ENCODE assay signal across 20 mouse cellular contexts in genomic region chr1:143764443-143764842, GRCm38 (mm10). TPM values are rescaled to one million over a fixed set of nuclear protein-coding genes. Genes with fewer than 3 reads are reported as not detected.
A peak's percentile ranks its signal among the peaks of the same experiment; 100 is the strongest.
DNase-seq lines count a peak whose midpoint lies in the region; ATAC-seq and TF ChIP-seq lines count a peak whose summit lies in the region.
"Had no signal": no experiment of that assay in that cellular context is flagged by ENCODE, and none has a peak within 500 bp of the region (broad histone marks: within the 10 kb centered on the region; RNA-seq: fewer than 3 reads in every experiment).

No protein-coding gene starts in this region.

- H3K27me3 ChIP-seq in forebrain, postnatal 0 days (ENCODE audit: insufficient read depth, low read length), result no peaks in the 10 kb centered on the region
- no peaks in the 10 kb centered on the region for H3K27me3 ChIP-seq in forebrain, embryonic 11.5 days (ENCODE audit: control insufficient read depth, insufficient read depth, low read length)
- H3K27me3 ChIP-seq: embryonic facial prominence, embryonic 12.5 days; midbrain, embryonic 12.5 days had no signal

- peak; percentile 48 for TF ChIP-seq CTCF in forebrain, postnatal 0 days (IDR thresholded peaks at IDR 0.05; ENCODE audit: low read depth)
- TF ChIP-seq CTCF in left cerebral cortex, adult 2 months (IDR thresholded peaks at IDR 0.05), result peak; percentile 40

- no peak for DNase-seq in forebrain, postnatal 0 days
- DNase-seq in forebrain, embryonic 11.5 days (ENCODE audit: low spot score), result no peak
- DNase-seq in left cerebral cortex, adult 2 months (ENCODE audit: extremely low spot score in 1 of 2, low spot score in 2 of 2), result no peak
- no peak for DNase-seq in left cerebral cortex, postnatal 36 days (ENCODE audit: low spot score in 2 of 2)
- DNase-seq in 3T3-L1 (ENCODE audit: low read depth, low spot score), result peak; percentile 65
- DNase-seq in adipocyte (ENCODE audit: low spot score), result peak; percentile 26
- DNase-seq in thymus, postnatal 25 days, result no peak
- DNase-seq in T-cell, adult 2 months (ENCODE audit: low spot score), result no peak
- DNase-seq: B cell, adult 2 months; cerebellum, adult 11-12 months; cerebellum, postnatal 36 days; gastrocnemius, postnatal 14 days; heart, postnatal 14 days; kidney, adult 2 months; kidney, postnatal 36 days; liver had no signal

- no peaks in the 10 kb centered on the region for H3K9me3 ChIP-seq in forebrain, postnatal 0 days (ENCODE audit: low read length)
- H3K9me3 ChIP-seq in forebrain, embryonic 11.5 days (ENCODE audit: control insufficient read depth, low read length), result no peaks in the 10 kb centered on the region
- H3K9me3 ChIP-seq: embryonic facial prominence, embryonic 12.5 days; heart, embryonic 10.5 days; midbrain, embryonic 12.5 days had no signal

- no peak overlapping the region for H3K4me2 ChIP-seq in forebrain, postnatal 0 days (ENCODE audit: low read depth)
- H3K4me2 ChIP-seq in forebrain, embryonic 11.5 days (ENCODE audit: low read depth, low read length, severe bottlenecking), result no peak overlapping the region
- H3K4me2 ChIP-seq: embryonic facial prominence, embryonic 12.5 days; midbrain, embryonic 12.5 days had no signal

- ATAC-seq in forebrain, postnatal 0 days, result no peak
- ATAC-seq in forebrain, embryonic 11.5 days (replicated peaks; ENCODE audit: low FRiP score), result no peak
- ATAC-seq: hindbrain, embryonic 16.5 days had no signal

- no peaks in the 10 kb centered on the region for H3K4me1 ChIP-seq in forebrain, postnatal 0 days (ENCODE audit: insufficient read depth)
- no peaks in the 10 kb centered on the region for H3K4me1 ChIP-seq in forebrain, embryonic 11.5 days (replicated peaks; ENCODE audit: control insufficient read depth, insufficient read depth, low read length)
- H3K4me1 ChIP-seq: embryonic facial prominence, embryonic 12.5 days; heart, embryonic 10.5 days had no signal

- no peak overlapping the region for H3K4me3 ChIP-seq in forebrain, postnatal 0 days (ENCODE audit: low read depth, low read length)
- no peak overlapping the region for H3K4me3 ChIP-seq in forebrain, embryonic 11.5 days (ENCODE audit: low read depth, low read length)
- no peak overlapping the region for H3K4me3 ChIP-seq in left cerebral cortex, adult 2 months
- H3K4me3 ChIP-seq: embryonic facial prominence, embryonic 12.5 days; heart, embryonic 10.5 days; midbrain, embryonic 12.5 days had no signal

- H3K27ac ChIP-seq in forebrain, postnatal 0 days (ENCODE audit: low read depth, low read length), result no peak overlapping the region
- no peak overlapping the region for H3K27ac ChIP-seq in forebrain, embryonic 11.5 days (ENCODE audit: low read depth, low read length)
- H3K27ac ChIP-seq in left cerebral cortex, adult 2 months, result no peak overlapping the region
- H3K27ac ChIP-seq: embryonic facial prominence, embryonic 12.5 days; heart, embryonic 10.5 days; midbrain, embryonic 12.5 days had no signal

- no peak overlapping the region for H3K9ac ChIP-seq in forebrain, postnatal 0 days
- no peak overlapping the region for H3K9ac ChIP-seq in forebrain, embryonic 11.5 days (ENCODE audit: low read length)
- H3K9ac ChIP-seq: embryonic facial prominence, embryonic 12.5 days; midbrain, embryonic 12.5 days had no signal

- intact Hi-C loops in left cerebral cortex, adult 2 months (cut with DNase I), result no loop called here
- intact Hi-C loops in left cerebral cortex, postnatal 36 days (cut with DNase I), result no loop called here

- WGBS in forebrain, postnatal 0 days, result 61% methylated on average over 1 of the region's 1 CpGs
- 94% methylated on average over 1 of the region's 1 CpGs for WGBS in forebrain, embryonic 11.5 days

- H3K36me3 ChIP-seq in forebrain, postnatal 0 days (ENCODE audit: insufficient read depth), result peaks cover 52% of the 10 kb centered on the region
- no peaks in the 10 kb centered on the region; the same call in 1 of the 2 replicates for H3K36me3 ChIP-seq in forebrain, embryonic 11.5 days (ENCODE audit: control insufficient read depth, insufficient read depth, low read length)

RNA-seq across cellular contexts. Expression of gene Trove2, which starts 12.4 kb away (rescaled TPM):
- 58.9 and 59.6 TPM in 2 replicates for total RNA-seq in forebrain, postnatal 0 days (2014; rRNA removed)
- polyA plus RNA-seq in forebrain, postnatal 0 days (2015; fragmentation: Nextera tagmentation; extraction: Ambion mirVana), result 22.3 and 31.4 TPM in 2 replicates
- polyA plus RNA-seq in forebrain, embryonic 11.5 days (2014; fragmentation: Nextera tagmentation; extraction: Ambion mirVana), result 42.4 and 50.1 TPM in 2 replicates
- total RNA-seq in left cerebral cortex, adult 2 months (2021), result 10 to 100 TPM; 29.0 to 29.5 TPM
- 10 to 100 TPM; 25.5 to 29.7 TPM for total RNA-seq in left cerebral cortex, postnatal 36 days (2021)

RNA-seq across cellular contexts. Expression of gene Uchl5, which starts 12.6 kb away (rescaled TPM):
- total RNA-seq in forebrain, postnatal 0 days (2014; rRNA removed), result 17.2 and 18.0 TPM in 2 replicates
- polyA plus RNA-seq in forebrain, postnatal 0 days (2015; fragmentation: Nextera tagmentation; extraction: Ambion mirVana), result 61.7 and 66.8 TPM in 2 replicates
- polyA plus RNA-seq in forebrain, embryonic 11.5 days (2014; fragmentation: Nextera tagmentation; extraction: Ambion mirVana), result 79.6 and 87.8 TPM in 2 replicates
- total RNA-seq in left cerebral cortex, adult 2 months (2021), result 10 to 100 TPM; 36.0 to 43.2 TPM
- 10 to 100 TPM; 38.7 to 40.0 TPM for total RNA-seq in left cerebral cortex, postnatal 36 days (2021)

RNA-seq across cellular contexts. Expression of gene Glrx2, which starts 48.3 kb away (rescaled TPM):
- 33.0 and 42.8 TPM in 2 replicates for total RNA-seq in forebrain, postnatal 0 days (2014; rRNA removed)
- 135 and 140 TPM in 2 replicates for polyA plus RNA-seq in forebrain, postnatal 0 days (2015; fragmentation: Nextera tagmentation; extraction: Ambion mirVana)
- polyA plus RNA-seq in forebrain, embryonic 11.5 days (2014; fragmentation: Nextera tagmentation; extraction: Ambion mirVana), result 90.9 and 99.5 TPM in 2 replicates
- 100 to 1,000 TPM; 114 to 120 TPM for total RNA-seq in left cerebral cortex, adult 2 months (2021)
- 100 to 1,000 TPM; 106 TPM for total RNA-seq in left cerebral cortex, postnatal 36 days (2021)

Comparison
In these comparisons a context has a peak if more than half of its experiments do, and no peak if none do; other contexts are left out.
1. DNase-seq: peak in 3T3-L1 (single experiment) and adipocyte (single experiment); none in forebrain, postnatal 0 days (single experiment), forebrain, embryonic 11.5 days (single experiment), left cerebral cortex, adult 2 months (0 of 2), left cerebral cortex, postnatal 36 days (0 of 2), thymus, postnatal 25 days (single experiment) and T-cell, adult 2 months (single experiment).